Mouse (Mus musculus): ENCODE data around the gene Uox. TPM values are rescaled to one million over a fixed set of nuclear protein-coding genes. Genes with fewer than 3 reads are reported as not detected.

The Uox gene
- polyA plus RNA-seq, 1 experiment from 2014 or later = not detected

DNA sequence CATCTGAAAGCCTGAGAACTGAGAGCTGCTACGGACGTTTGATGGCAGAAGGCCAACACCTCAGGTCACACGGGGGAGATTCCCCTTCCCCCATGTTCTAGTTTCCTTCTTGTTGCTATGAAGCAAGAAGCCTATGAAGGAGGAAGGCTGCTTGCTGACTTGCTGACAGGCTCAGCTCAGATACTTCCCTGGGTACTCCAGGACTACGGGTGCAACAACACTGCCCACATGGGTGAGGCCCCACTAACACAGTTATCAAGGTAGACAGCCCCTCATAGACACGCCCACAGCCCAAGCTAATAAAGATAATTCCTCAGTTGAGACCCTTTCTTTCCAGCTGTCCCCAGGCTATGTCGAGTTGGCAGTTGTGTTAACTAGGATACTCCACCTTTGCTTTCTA, 83.5 kb downstream of the Uox start:
- Histone ChIP-seq H3K9ac (ENCODE audit: low read length) (no peak overlapping the region), H3K27ac (ENCODE audit: low read depth, low read length) (no peak overlapping the region), H3K27me3 (replicated peaks; ENCODE audit: control insufficient read depth, insufficient read depth, low read length) (no peaks in the 10 kb centered on the region), H3K9me3 (replicated peaks; ENCODE audit: control insufficient read depth, low read length) (no peaks in the 10 kb centered on the region), H3K4me1 (ENCODE audit: control insufficient read depth, insufficient read depth, low read length) (no peaks in the 10 kb centered on the region), H3K4me3 (ENCODE audit: low read depth, low read length) (no peak overlapping the region), H3K4me2 (ENCODE audit: low read length) (no peak overlapping the region), H3K36me3 (ENCODE audit: control insufficient read depth, insufficient read depth, low read length) (no peaks in the 10 kb centered on the region)
- no peak for DNase-seq (ENCODE audit: low spot score)
- no peak for ATAC-seq
- WGBS = 81% methylated on average over 6 of the region's 6 CpGs

DNA sequence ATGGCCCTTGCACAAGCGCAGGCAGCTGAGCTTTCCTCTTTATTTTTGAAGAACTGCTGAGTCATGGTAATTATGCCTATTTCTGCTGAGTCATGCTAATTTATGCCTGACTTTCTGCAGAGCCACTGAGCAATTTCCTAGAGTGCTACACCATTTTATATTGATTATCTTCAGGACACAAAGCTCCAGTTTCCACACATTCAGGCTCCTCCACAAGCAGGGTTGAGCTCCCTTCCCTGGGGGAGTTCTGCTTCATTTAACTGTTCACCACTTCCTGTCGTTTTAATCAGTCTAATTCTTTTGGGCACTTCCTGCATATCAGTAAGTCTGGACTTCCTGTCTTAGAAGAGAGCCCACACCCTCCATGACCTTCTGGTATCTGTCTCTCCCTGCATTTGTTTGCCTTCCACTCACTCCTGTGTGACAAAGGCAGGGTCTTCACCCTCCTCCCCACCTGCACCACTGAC, 84.9 kb downstream of the Uox start:
- Histone ChIP-seq H3K27me3 (replicated peaks; ENCODE audit: control insufficient read depth, insufficient read depth, low read length) (no peaks in the 10 kb centered on the region), H3K9ac (ENCODE audit: low read length) (no peak overlapping the region), H3K4me1 (ENCODE audit: control insufficient read depth, insufficient read depth, low read length) (no peaks in the 10 kb centered on the region), H3K9me3 (replicated peaks; ENCODE audit: control insufficient read depth, low read length) (no peaks in the 10 kb centered on the region), H3K27ac (ENCODE audit: low read depth, low read length) (no peak overlapping the region), H3K36me3 (ENCODE audit: control insufficient read depth, insufficient read depth, low read length) (no peaks in the 10 kb centered on the region), H3K4me3 (ENCODE audit: low read depth, low read length) (no peak overlapping the region), H3K4me2 (ENCODE audit: low read length) (no peak overlapping the region)
- DNase-seq (ENCODE audit: low spot score) (no peak), ATAC-seq (no peak)
- WGBS = 73% methylated on average over 2 of the region's 2 CpGs

DNA sequence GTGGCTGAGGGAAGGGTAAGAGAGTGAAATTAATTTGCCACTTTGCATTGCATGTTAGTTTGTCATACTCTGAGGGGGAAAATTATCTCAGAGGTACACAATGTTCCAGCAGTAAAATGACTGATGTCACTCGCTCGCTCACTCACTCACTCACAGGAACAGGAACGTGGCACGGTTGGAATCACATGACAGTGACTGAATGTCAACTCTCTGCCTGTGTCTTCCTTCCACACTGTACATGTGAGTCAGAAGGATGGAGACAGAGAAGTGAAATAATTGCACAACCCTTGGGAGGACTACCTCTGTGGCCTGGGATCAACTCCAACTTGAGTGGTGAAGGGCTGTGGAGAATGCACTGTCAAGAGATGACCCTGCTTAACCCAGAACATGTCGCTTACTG, 87.2 kb downstream of the Uox start:
- no peak for DNase-seq (ENCODE audit: low spot score)
- H3K4me1 ChIP-seq (ENCODE audit: control insufficient read depth, insufficient read depth, low read length) = no peaks in the 10 kb centered on the region
- ATAC-seq = no peak
- H3K36me3 ChIP-seq (ENCODE audit: control insufficient read depth, insufficient read depth, low read length) = no peaks in the 10 kb centered on the region
- no peak overlapping the region for H3K9ac ChIP-seq (ENCODE audit: low read length)
- H3K27me3 ChIP-seq (replicated peaks; ENCODE audit: control insufficient read depth, insufficient read depth, low read length) = no peaks in the 10 kb centered on the region
- WGBS = 95% methylated on average over 5 of the region's 5 CpGs
- no peak overlapping the region for H3K27ac ChIP-seq (ENCODE audit: low read depth, low read length)
- H3K9me3 ChIP-seq (replicated peaks; ENCODE audit: control insufficient read depth, low read length) = no peaks in the 10 kb centered on the region
- H3K4me2 ChIP-seq (ENCODE audit: low read length) = no peak overlapping the region
- no peak overlapping the region for H3K4me3 ChIP-seq (ENCODE audit: low read depth, low read length)

GRCm38 (mm10) chr3:146658061-146658639, 87.9 kb downstream of the Uox start:
- ATAC-seq (no peak), DNase-seq (ENCODE audit: low spot score) (no peak)
- 96% methylated on average over 1 of the region's 1 CpGs for WGBS
- no peaks in the 10 kb centered on the region for H3K4me1 ChIP-seq (ENCODE audit: control insufficient read depth, insufficient read depth, low read length)
- no peak overlapping the region for H3K27ac ChIP-seq (ENCODE audit: low read depth, low read length)
- no peak overlapping the region for H3K4me3 ChIP-seq (ENCODE audit: low read depth, low read length)
- H3K27me3 ChIP-seq (replicated peaks; ENCODE audit: control insufficient read depth, insufficient read depth, low read length) = no peaks in the 10 kb centered on the region
- H3K36me3 ChIP-seq (ENCODE audit: control insufficient read depth, insufficient read depth, low read length) = no peaks in the 10 kb centered on the region
- no peak overlapping the region for H3K4me2 ChIP-seq (ENCODE audit: low read length)
- H3K9me3 ChIP-seq (replicated peaks; ENCODE audit: control insufficient read depth, low read length) = no peaks in the 10 kb centered on the region
- no peak overlapping the region for H3K9ac ChIP-seq (ENCODE audit: low read length)

- H3K36me3 ChIP-seq (ENCODE audit: control insufficient read depth, insufficient read depth, low read length) = no peaks in the 10 kb centered on the region
- H3K4me2 ChIP-seq (ENCODE audit: low read length) = no peak overlapping the region
- no peaks in the 10 kb centered on the region for H3K9me3 ChIP-seq (replicated peaks; ENCODE audit: control insufficient read depth, low read length)
- no peak for ATAC-seq
- no peak overlapping the region for H3K27ac ChIP-seq (ENCODE audit: low read depth, low read length)
- H3K9ac ChIP-seq (ENCODE audit: low read length) = no peak overlapping the region
- no peak for DNase-seq (ENCODE audit: low spot score)
- no peak overlapping the region for H3K4me3 ChIP-seq (ENCODE audit: low read depth, low read length)
- no peaks in the 10 kb centered on the region for H3K4me1 ChIP-seq (ENCODE audit: control insufficient read depth, insufficient read depth, low read length)
- H3K27me3 ChIP-seq (replicated peaks; ENCODE audit: control insufficient read depth, insufficient read depth, low read length) = no peaks in the 10 kb centered on the region
- WGBS = 80% methylated on average over 5 of the region's 5 CpGs
These were observed 89.1 kb downstream of the Uox start for GRCm38 (mm10) chr3:146659321-146659720.

DNA sequence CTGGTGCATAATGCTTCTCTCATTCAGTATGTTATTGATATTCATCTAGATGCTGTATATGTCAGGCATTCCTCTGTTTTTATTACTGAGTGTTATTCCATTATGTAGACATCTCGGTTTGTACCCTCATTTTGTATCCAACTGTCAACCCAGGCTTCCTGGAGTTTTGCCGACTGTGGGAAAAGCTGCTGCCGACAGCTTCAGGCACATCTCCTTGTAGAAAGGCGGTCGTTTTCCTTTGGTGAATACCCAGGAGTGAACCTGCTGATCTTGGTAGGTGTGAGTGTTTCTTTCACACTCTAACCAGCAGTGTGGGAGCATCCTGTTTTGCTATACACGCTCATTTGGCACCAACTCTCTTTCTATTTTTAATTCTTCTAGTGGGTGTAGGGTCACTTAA, 90.8 kb downstream of the Uox start:
- no peak for DNase-seq (ENCODE audit: low spot score)
- no peak overlapping the region for H3K27ac ChIP-seq (ENCODE audit: low read depth, low read length)
- no peak overlapping the region for H3K4me3 ChIP-seq (ENCODE audit: low read depth, low read length)
- no peaks in the 10 kb centered on the region for H3K27me3 ChIP-seq (replicated peaks; ENCODE audit: control insufficient read depth, insufficient read depth, low read length)
- no peaks in the 10 kb centered on the region for H3K4me1 ChIP-seq (ENCODE audit: control insufficient read depth, insufficient read depth, low read length)
- H3K4me2 ChIP-seq (ENCODE audit: low read length) = no peak overlapping the region
- ATAC-seq = no peak
- no peak overlapping the region for H3K9ac ChIP-seq (ENCODE audit: low read length)
- no peaks in the 10 kb centered on the region for H3K36me3 ChIP-seq (ENCODE audit: control insufficient read depth, insufficient read depth, low read length)
- H3K9me3 ChIP-seq (replicated peaks; ENCODE audit: control insufficient read depth, low read length) = no peaks in the 10 kb centered on the region
- WGBS = 78% methylated on average over 6 of the region's 6 CpGs

GRCm38 (mm10) chr3:146661907-146662306, 91.7 kb downstream of the Uox start:
- Histone ChIP-seq H3K4me1 (ENCODE audit: control insufficient read depth, insufficient read depth, low read length) (no peaks in the 10 kb centered on the region), H3K4me2 (ENCODE audit: low read length) (no peak overlapping the region), H3K9ac (ENCODE audit: low read length) (no peak overlapping the region), H3K36me3 (ENCODE audit: control insufficient read depth, insufficient read depth, low read length) (no peaks in the 10 kb centered on the region), H3K27ac (ENCODE audit: low read depth, low read length) (no peak overlapping the region), H3K27me3 (replicated peaks; ENCODE audit: control insufficient read depth, insufficient read depth, low read length) (no peaks in the 10 kb centered on the region), H3K9me3 (replicated peaks; ENCODE audit: control insufficient read depth, low read length) (no peaks in the 10 kb centered on the region), H3K4me3 (ENCODE audit: low read depth, low read length) (no peak overlapping the region)
- ATAC-seq (no peak), DNase-seq (ENCODE audit: low spot score) (no peak)
- 79% methylated on average over 7 of the region's 7 CpGs for WGBS

DNA sequence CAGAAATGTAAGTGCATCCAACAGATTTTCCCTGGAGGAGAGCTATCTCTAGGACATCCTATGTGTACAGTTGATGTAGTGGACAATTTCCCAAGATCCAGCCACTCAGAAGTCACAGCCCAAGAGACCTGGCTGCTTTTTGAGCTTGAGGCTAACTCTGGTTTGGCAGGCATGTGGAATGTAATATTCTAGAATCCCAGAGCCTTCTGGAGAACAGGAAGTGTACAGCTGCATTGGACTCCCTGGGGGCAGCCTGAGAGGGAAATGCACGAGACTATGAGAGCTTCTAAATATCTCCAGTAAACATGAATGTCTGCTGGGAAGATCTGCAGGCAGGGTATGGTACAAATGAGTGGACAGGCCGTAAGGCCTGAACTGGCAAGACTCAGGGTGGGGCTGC, 100.9 kb downstream of the Uox start:
- WGBS = 78% methylated on average over 2 of the region's 2 CpGs
- ATAC-seq (no peak), DNase-seq (ENCODE audit: low spot score) (no peak)
- Histone ChIP-seq H3K36me3 (ENCODE audit: control insufficient read depth, insufficient read depth, low read length) (no peaks in the 10 kb centered on the region), H3K4me2 (ENCODE audit: low read length) (no peak overlapping the region), H3K27me3 (replicated peaks; ENCODE audit: control insufficient read depth, insufficient read depth, low read length) (no peaks in the 10 kb centered on the region), H3K9me3 (replicated peaks; ENCODE audit: control insufficient read depth, low read length) (no peaks in the 10 kb centered on the region), H3K4me3 (ENCODE audit: low read depth, low read length) (no peak overlapping the region), H3K9ac (ENCODE audit: low read length) (no peak overlapping the region), H3K4me1 (ENCODE audit: control insufficient read depth, insufficient read depth, low read length) (no peaks in the 10 kb centered on the region), H3K27ac (ENCODE audit: low read depth, low read length) (no peak overlapping the region)

- no peak for ATAC-seq
These were observed 104.9 kb downstream of the Uox start for GRCm38 (mm10) chr3:146675101-146675500.

More at GRCm38 (mm10) chr3:146675101-146675500, 104.9 kb downstream of the Uox start:
- Histone ChIP-seq H3K4me2 (ENCODE audit: low read length) (no peak overlapping the region), H3K27ac (ENCODE audit: low read depth, low read length) (no peak overlapping the region), H3K36me3 (ENCODE audit: control insufficient read depth, insufficient read depth, low read length) (no peaks in the 10 kb centered on the region), H3K9ac (ENCODE audit: low read length) (no peak overlapping the region), H3K9me3 (replicated peaks; ENCODE audit: control insufficient read depth, low read length) (no peaks in the 10 kb centered on the region), H3K4me3 (ENCODE audit: low read depth, low read length) (no peak overlapping the region), H3K27me3 (replicated peaks; ENCODE audit: control insufficient read depth, insufficient read depth, low read length) (no peaks in the 10 kb centered on the region), H3K4me1 (ENCODE audit: control insufficient read depth, insufficient read depth, low read length) (no peaks in the 10 kb centered on the region)
- WGBS = 100% methylated on average over 1 of the region's 1 CpGs
- DNase-seq (ENCODE audit: low spot score) = no peak
